Mouse (Mus musculus) cerebellum, postnatal 14 days (tissue): Measurements from ENCODE around the gene Nmb.

Experiments used
- DNase-seq, 2 experiments: peaks; one replicate each; pipeline ENCODE4 v3.0.0; 2021; ENCODE audit warnings: mixed read lengths in 2 of 2

The Nmb gene

DNA sequence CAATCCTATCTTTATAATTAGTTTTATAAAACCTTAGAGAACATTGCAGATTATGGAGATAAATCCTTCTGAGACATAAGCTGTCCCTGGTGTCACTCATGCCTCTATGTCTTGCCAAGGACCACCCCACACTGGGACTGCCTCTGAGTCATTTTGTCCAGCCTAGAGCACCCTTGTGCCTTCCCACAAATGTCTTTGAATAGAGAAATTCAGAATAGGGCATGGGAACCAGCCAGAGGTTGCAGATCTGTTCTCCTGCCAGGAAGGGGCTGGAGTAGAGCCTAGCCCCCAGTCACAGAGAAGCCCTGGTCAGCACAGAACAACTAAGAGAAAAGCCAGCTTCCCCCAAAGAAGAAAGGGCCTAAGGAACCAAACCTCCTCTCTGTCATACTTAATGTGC is 49.6 kb downstream of the Nmb start:
- DNase-seq: no peak

- DNase-seq: no peak
Measured at GRCm38 (mm10) chr7:80853218-80853617, 51.7 kb downstream of the Nmb start.
